Mouse (Mus musculus) heart, postnatal 25 days (tissue): ENCODE results near the gene Tiam1. TPM values are rescaled to one million over a fixed set of nuclear protein-coding genes. Genes with fewer than 3 reads are reported as not detected.

Experiments
- DNase-seq: peaks from one replicate; pipeline ENCODE4 v3.0.0; 2022; ENCODE audit warnings: low spot score
- intact Hi-C: fragments of 180-260 bp; cut with DNase I; formaldehyde crosslinking; loops from one replicate; pipeline ENCODE4 v1.15.1; 2025
- total RNA-seq, 2 experiments: library from RNA; stranded (reverse); gene quantifications; 2 replicates each; pipeline ENCODE4 v1.2.3; 2021

Tiam1 gene
- total RNA-seq, 2 experiments from 2014 or later: 6.7 to 7.8 TPM

GRCm38 (mm10) chr16:90149335-90149734 lies 5.8 kb upstream of the Tiam1 start:
- DNase-seq: no peak
- intact Hi-C loops: no loop called here

DNA sequence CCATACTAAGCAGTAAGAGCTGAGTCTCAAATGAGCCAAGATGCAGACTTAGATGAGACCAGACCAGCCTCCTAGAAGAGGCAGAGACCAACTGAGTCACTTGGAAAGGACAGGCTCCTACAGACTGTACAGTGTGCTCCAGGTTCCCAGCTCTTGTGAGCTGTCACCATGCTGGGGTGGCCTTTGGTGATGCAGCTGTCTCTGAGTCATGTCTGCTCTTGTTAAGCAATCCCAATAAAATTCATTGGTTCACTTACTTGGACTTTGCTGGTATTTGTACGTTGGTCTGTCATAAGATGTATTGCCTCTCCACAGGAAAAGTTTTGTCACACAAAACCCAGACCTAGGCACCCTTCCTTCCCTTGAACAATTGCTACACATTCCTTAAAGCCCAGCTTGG lies 1.7 kb upstream of the Tiam1 start:
- DNase-seq: no peak
- intact Hi-C loops: no loop called here

GRCm38 (mm10) chr16:90144541-90144940 lies 972 bp upstream of the Tiam1 start:
- DNase-seq: no peak
- intact Hi-C loops: no loop called here

- no peak for DNase-seq
- intact Hi-C loops: no loop called here
Measured at GRCm38 (mm10) chr16:90143416-90143759, 181 bp downstream of the Tiam1 start.

DNA sequence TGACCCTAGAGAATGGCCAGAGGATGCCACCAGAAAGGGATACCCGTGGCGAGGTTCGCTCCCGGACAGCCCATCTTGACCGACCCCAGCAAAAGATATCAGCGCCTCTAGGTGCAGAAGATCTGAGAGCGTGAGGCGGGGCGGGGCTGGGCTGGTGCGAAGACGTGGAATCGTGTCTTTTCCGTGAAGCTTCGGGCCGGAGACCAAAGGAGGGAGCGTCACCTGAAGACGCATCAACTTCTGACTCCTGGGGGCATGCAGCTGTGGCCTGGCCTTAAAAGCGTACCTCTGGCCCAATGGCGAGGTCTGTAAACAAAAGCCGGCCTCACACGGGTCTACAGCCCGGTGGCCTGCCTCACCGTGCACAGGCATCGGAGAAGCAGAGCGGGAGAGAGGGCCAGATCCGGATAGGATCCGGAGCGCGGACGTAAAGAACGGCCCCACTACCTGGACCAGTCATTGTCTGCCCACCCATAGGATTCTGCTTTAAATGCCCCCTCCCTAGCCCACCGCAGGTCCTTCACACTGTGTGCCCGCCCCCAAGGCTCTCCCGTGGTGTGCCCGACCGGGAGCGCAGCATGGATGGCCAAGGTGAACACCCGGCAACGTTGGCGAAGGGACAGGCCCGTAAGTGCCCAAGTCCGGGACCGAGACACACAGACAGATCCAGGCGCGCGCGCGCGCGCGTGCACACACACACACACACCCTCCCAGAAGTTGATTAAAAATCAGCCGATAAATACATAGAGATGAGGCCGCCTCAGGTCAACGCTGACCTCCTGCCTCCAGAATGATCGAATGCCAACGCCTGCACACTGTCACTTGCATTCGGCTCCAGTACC lies 774 bp downstream of the Tiam1 start:
- intact Hi-C loops: no loop called here
- no peak for DNase-seq

GRCm38 (mm10) chr16:90142247-90142573 lies 1.4 kb downstream of the Tiam1 start:
- intact Hi-C loops: no loop called here
- no peak for DNase-seq

DNA sequence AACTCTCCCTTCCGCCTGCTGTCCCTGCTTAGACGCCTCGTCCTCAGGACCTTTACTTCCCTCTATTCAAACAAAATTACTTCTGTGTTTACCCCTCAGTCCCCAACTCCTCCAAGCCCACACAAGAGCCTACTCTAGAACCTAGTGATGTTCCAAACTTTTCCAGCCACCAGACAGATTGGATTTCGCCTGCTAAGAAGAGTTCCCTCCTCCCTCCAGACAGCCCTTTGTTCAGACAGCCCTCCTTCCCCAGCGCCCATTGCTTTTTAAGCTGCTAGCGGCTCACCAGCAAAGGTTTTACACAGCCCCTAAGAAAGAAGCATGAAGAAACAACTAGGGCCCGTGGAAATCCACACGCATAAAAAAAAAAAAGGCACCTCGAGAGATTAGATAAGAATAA lies 2.0 kb downstream of the Tiam1 start:
- no peak for DNase-seq
- intact Hi-C loops: no loop called here

DNA sequence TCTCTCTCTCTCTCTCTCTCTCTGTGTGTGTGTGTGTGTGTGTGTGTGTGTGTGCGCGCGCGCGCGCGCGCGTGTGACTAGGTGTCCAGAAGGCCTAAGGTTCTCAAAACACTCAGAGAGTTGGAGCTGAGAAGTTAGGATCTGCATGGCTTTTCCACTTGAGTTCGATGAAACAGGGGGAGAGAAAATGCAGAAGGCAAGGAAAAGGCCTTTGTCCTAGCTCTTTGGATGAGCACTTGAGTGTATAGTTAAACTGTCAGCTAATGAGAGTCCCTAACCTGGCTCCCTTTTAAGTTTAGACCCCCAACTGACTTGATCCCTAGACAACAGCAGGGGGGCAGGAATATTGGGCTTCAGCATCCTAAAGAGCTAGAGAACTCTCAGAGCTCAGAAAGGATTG lies 3.0 kb downstream of the Tiam1 start:
- intact Hi-C loops: no loop called here
- DNase-seq: no peak

- no peak for DNase-seq
- intact Hi-C loops: no loop called here
Measured at GRCm38 (mm10) chr16:90139696-90140095, 3.9 kb downstream of the Tiam1 start.

- DNase-seq: no peak
- intact Hi-C loops: no loop called here
Measured at GRCm38 (mm10) chr16:90138151-90138550, 5.4 kb downstream of the Tiam1 start.

DNA sequence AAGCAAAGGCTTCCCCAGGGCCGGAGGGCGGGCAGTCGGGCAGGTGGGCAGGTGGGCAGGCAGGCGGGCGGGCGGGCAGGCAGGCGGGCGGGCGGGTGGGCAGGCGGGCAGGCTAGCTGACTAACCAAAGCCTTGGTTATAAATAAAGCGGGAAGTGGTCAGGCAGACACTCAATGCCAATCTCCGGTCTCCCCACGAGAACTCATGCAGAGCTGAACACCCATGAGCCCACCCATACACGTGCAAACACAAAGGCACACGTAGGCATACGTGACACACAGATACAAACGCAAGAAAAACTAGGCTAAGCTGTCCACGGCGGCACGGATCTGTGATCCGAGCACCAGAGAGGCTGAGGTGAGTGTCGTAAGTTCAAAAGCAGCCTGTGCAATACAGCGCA lies 6.4 kb downstream of the Tiam1 start:
- DNase-seq: no peak
- intact Hi-C loops: no loop called here

DNA sequence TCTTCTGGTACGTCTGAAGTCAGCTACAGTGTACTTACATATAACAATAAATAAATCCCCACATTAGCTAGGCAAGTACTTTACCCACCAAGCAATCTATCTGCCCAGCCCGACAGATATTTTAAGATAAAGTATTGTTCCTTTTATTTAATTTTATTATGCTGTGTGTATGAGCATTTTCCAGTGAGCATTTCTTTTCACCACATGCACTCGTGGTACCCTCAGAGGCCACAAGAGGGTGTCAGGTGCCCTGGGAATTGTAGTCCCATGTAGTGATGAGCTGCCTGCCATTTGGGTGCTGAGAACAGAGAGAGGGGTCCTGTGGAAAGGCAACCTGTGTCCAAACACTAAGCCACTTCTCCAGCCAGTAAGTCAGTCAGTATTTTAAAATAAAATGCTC lies 8.0 kb downstream of the Tiam1 start:
- DNase-seq: no peak
- intact Hi-C loops: no loop called here

DNA sequence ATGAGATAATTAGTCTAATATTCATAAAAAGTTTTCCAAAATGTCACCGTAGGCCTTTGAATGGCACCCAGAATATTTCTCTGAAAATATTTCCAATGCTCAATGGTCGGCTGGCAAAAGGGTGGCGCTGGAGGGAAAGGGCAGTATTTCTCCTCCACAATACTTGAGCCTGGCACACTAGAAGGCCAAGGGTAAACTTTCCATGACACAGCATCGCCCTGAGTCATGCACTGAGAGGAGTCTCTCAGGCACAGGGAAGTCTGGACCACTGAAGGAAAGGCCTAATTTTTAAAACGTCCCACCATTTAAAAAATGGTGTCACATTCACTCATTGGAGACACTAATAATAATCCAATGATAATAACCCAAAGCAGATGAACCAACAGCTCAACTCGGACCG lies 9.2 kb downstream of the Tiam1 start:
- intact Hi-C loops: no loop called here
- no peak for DNase-seq

GRCm38 (mm10) chr16:90132816-90133215 lies 10.8 kb downstream of the Tiam1 start:
- intact Hi-C loops: no loop called here
- DNase-seq: no peak

DNA sequence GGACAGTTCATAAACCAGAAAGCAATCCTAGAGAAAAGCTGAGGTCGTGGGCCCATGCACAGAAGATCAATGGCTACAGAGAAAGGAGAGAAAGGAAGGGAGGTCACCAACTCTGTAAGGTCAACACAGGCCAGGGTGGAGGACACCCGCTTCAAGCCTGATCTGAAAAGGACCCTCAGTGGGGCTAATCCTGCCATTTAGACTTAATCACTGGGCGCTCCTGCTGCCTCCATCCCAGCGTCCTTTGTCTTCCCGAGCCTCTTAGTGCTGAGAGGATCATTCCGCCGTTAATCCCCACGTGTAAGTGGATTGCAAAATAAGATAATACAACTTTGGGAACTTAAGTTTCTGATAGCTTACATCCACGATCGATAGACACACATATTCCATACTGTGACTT lies 11.2 kb downstream of the Tiam1 start:
- no peak for DNase-seq
- intact Hi-C loops: no loop called here

GRCm38 (mm10) chr16:90128817-90129587 lies 14.6 kb downstream of the Tiam1 start:
- no peak for DNase-seq
- intact Hi-C loops: no loop called here

DNA sequence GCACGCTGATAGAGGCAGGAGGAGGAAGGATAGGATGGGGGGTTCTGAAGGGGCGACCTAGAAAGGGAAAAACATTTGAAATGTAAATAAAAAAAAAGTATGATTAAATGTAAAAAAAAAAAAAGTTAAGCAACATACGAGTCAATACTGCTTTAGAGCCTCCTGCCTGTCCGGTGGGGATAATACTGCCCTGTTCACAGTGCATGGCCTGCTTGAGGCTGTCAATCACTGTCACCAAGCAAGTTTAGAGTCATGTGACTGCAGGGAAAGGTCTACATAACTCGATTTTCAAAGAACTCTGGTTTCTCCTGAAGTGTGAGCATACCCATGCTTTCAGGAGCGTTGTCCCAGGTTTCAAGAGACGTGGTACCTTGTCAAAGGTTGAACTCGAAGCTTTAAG lies 15.2 kb downstream of the Tiam1 start:
- DNase-seq: no peak
- intact Hi-C loops: no loop called here

DNA sequence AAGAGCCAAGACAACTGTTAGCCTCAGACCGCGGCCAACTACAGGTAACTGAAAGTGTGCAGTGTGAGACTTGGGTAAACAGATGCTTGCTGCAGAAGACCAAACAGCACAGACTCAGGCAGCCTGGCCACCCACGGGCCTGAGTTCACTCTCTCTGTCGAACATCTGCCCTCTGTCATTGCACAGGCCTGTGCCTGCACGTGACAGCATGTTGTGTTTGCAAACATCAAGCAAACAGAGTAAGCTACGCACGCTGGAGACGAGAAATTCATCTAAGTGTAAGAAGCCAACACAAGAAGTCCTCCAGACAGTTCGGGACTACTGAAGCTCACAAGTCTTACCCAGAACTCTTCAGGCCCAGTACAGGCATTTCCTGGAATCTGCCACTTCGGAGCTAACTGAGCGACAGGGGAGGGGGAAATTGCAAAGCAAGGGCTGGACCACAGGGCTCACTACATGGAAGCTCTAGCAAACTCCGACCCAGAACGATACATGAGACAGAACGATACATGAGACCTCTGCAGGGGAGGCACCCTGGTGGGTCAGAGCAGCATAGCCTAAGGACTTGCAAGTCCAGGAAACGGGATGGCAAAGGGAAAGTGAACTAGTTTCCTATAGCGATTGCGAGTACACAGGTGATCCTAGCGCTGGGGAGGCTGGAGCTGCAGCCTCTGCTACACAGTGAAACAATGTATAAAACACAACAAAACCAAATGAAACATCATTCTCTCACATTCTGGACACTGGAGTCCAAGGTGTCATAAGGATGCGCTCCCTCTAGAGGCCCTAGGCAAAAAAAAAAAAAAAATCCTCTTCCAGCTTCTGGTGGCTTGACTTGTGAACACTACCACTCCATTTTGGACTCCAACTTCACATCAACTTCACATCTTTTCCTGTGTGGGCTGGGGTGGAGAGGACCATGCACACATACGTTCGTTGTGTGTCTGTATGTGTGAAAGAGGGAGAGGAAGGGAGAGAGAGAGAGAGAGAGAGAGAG lies 18.0 kb downstream of the Tiam1 start:
- intact Hi-C loops: no loop called here
- DNase-seq: no peak

GRCm38 (mm10) chr16:90123091-90123490 lies 20.5 kb downstream of the Tiam1 start:
- intact Hi-C loops: no loop called here
- DNase-seq: no peak

- no peak for DNase-seq
- intact Hi-C loops: no loop called here
Measured at GRCm38 (mm10) chr16:90122439-90122838, 21.1 kb downstream of the Tiam1 start.

GRCm38 (mm10) chr16:90121799-90122198 lies 21.8 kb downstream of the Tiam1 start:
- intact Hi-C loops: no loop called here
- DNase-seq: no peak
